Comparison of ENCODE assay signal across 12 mouse cellular contexts in the genomic region with DNA sequence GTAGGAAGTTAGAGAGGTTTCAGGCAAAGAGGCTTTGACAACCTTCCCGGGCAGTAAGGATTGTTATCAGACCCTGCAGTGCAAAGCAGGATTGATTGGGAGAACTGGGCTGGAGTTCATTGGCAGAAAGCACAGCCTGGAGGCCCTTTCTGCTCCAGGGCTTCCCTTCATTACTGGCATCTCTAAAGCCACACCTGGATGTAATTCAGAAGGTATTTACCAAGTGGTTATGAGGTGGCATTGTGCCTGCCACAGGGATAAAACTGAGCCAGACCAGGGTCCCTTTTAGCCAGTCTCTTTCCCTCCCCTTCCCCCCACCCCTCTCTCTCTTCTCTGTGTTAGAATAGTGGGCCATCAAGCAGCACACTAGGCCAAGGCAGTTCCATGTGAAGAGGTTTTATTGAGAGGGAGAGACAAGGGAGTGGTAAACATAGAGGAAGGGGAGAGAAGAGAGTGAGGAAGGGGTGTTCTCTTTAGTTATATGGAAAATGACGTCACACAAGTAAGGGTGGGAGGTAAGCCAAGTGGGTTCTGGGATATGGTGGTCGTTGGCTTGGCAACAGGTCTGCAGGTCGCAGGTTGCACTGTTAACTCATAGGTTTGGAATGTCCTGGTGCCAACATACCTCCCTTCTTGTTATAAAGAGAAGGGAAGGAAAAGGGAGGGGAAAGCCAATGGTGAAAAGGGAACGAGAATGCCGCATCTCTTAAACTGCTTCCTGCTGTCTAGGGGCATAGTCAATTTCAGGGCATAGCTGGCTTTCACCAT.
DNase-seq lines count a peak whose midpoint lies in the region; ATAC-seq and TF ChIP-seq lines count a peak whose summit lies in the region.
"Had no signal": no experiment of that assay in that cellular context is flagged by ENCODE, and none has a peak within 500 bp of the region (broad histone marks: within the 10 kb centered on the region; RNA-seq: fewer than 3 reads in every experiment).

No protein-coding gene starts in this region.

- no peaks in the 10 kb centered on the region for H3K27me3 ChIP-seq in hindbrain, embryonic 15.5 days
- H3K27me3 ChIP-seq in hindbrain, embryonic 11.5 days (ENCODE audit: control insufficient read depth, insufficient read depth, low read length), result no peaks in the 10 kb centered on the region
- H3K27me3 ChIP-seq in neural tube, embryonic 14.5 days (ENCODE audit: control insufficient read depth, insufficient read depth, low read length), result no peaks in the 10 kb centered on the region
- H3K27me3 ChIP-seq in neural tube, embryonic 15.5 days (replicated peaks), result no peaks in the 10 kb centered on the region
- H3K27me3 ChIP-seq in limb, embryonic 10.5 days (ENCODE audit: low read depth, poor library complexity, severe bottlenecking), result no peaks in the 10 kb centered on the region
- H3K27me3 ChIP-seq in stomach, postnatal 0 days (ENCODE audit: control insufficient read depth, insufficient read depth, low read length), result no peaks in the 10 kb centered on the region
- H3K27me3 ChIP-seq: CH12.LX had no signal

- no peak for TF ChIP-seq EP300 in stomach, postnatal 0 days (optimal IDR thresholded peaks at IDR 0.05)

- H3K27ac ChIP-seq in hindbrain, embryonic 15.5 days (replicated peaks), result 0 out of 2 replicates have a peak overlapping the region, but pooled peaks have one; percentile 22
- H3K27ac ChIP-seq in hindbrain, embryonic 11.5 days (ENCODE audit: low read depth, low read length), result no peak overlapping the region
- no peak overlapping the region for H3K27ac ChIP-seq in neural tube, embryonic 14.5 days (ENCODE audit: low read depth, low read length)
- H3K27ac ChIP-seq in neural tube, embryonic 15.5 days (replicated peaks), result no peak overlapping the region
- H3K27ac ChIP-seq in limb, embryonic 10.5 days, result peak overlapping the region; percentile 71
- peak overlapping the region; percentile 49; the same call in 1 of the 2 replicates for H3K27ac ChIP-seq in stomach, postnatal 0 days (replicated peaks)

- no peak for TF ChIP-seq CTCF in stomach, postnatal 0 days (IDR thresholded peaks at IDR 0.05; ENCODE audit: low read depth)

- H3K4me1 ChIP-seq in hindbrain, embryonic 15.5 days (replicated peaks), result peaks cover 9% of the 10 kb centered on the region
- H3K4me1 ChIP-seq in hindbrain, embryonic 11.5 days (replicated peaks; ENCODE audit: control insufficient read depth, insufficient read depth, low read length), result no peaks in the 10 kb centered on the region
- peaks cover 3% of the 10 kb centered on the region; the same call in 1 of the 2 replicates for H3K4me1 ChIP-seq in neural tube, embryonic 14.5 days (ENCODE audit: control insufficient read depth, insufficient read depth, low read length)
- H3K4me1 ChIP-seq in neural tube, embryonic 15.5 days, result peaks cover 13% of the 10 kb centered on the region
- peaks cover 26% of the 10 kb centered on the region for H3K4me1 ChIP-seq in limb, embryonic 10.5 days
- 0 out of 2 replicates have a peak, but pooled peaks cover 5% of the 10 kb centered on the region for H3K4me1 ChIP-seq in stomach, postnatal 0 days (replicated peaks; ENCODE audit: control insufficient read depth, insufficient read depth)

- no peak overlapping the region for H3K9ac ChIP-seq in hindbrain, embryonic 15.5 days
- no peak overlapping the region for H3K9ac ChIP-seq in hindbrain, embryonic 11.5 days (ENCODE audit: low read depth, low read length)
- H3K9ac ChIP-seq in neural tube, embryonic 14.5 days (replicated peaks; ENCODE audit: low read depth, low read length), result no peak overlapping the region
- no peak overlapping the region for H3K9ac ChIP-seq in neural tube, embryonic 15.5 days (replicated peaks)
- no peak overlapping the region for H3K9ac ChIP-seq in stomach, postnatal 0 days (ENCODE audit: low read length)

- no peaks in the 10 kb centered on the region for H3K36me3 ChIP-seq in hindbrain, embryonic 15.5 days
- H3K36me3 ChIP-seq in hindbrain, embryonic 11.5 days (ENCODE audit: control insufficient read depth, insufficient read depth, low read length), result no peaks in the 10 kb centered on the region
- H3K36me3 ChIP-seq in neural tube, embryonic 14.5 days (ENCODE audit: control insufficient read depth, insufficient read depth, low read length), result no peaks in the 10 kb centered on the region
- H3K36me3 ChIP-seq in neural tube, embryonic 15.5 days, result no peaks in the 10 kb centered on the region
- no peaks in the 10 kb centered on the region for H3K36me3 ChIP-seq in limb, embryonic 10.5 days
- no peaks in the 10 kb centered on the region for H3K36me3 ChIP-seq in stomach, postnatal 0 days (ENCODE audit: control insufficient read depth, insufficient read depth, low read length)

- H3K4me2 ChIP-seq in hindbrain, embryonic 15.5 days, result no peak overlapping the region
- H3K4me2 ChIP-seq in hindbrain, embryonic 11.5 days (replicated peaks; ENCODE audit: low read depth, low read length), result no peak overlapping the region
- no peak overlapping the region for H3K4me2 ChIP-seq in neural tube, embryonic 14.5 days (ENCODE audit: low read depth, low read length)
- H3K4me2 ChIP-seq in neural tube, embryonic 15.5 days, result no peak overlapping the region
- no peak overlapping the region for H3K4me2 ChIP-seq in stomach, postnatal 0 days (replicated peaks; ENCODE audit: low read depth)
- H3K4me2 ChIP-seq: liver, embryonic 11.5 days had no signal

- 60% methylated on average over 6 of the region's 6 CpGs for WGBS in hindbrain, embryonic 15.5 days
- 65% methylated on average over 6 of the region's 6 CpGs for WGBS in hindbrain, embryonic 11.5 days
- 57% methylated on average over 6 of the region's 6 CpGs for WGBS in neural tube, embryonic 14.5 days
- WGBS in neural tube, embryonic 15.5 days, result 58% methylated on average over 6 of the region's 6 CpGs
- 61% methylated on average over 6 of the region's 6 CpGs for WGBS in limb, embryonic 10.5 days
- 43% methylated on average over 6 of the region's 6 CpGs for WGBS in stomach, postnatal 0 days

- ATAC-seq in hindbrain, embryonic 15.5 days (ENCODE audit: low FRiP score, low read depth), result 0 out of 2 replicates have a peak, but pooled peaks have one; percentile 27
- ATAC-seq in hindbrain, embryonic 11.5 days (ENCODE audit: low FRiP score), result no peak
- 0 out of 2 replicates have a peak, but pooled peaks have one; percentile 19 for ATAC-seq in neural tube, embryonic 14.5 days (ENCODE audit: low read depth)
- no peak for ATAC-seq in neural tube, embryonic 15.5 days (ENCODE audit: low FRiP score)
- 0 out of 2 replicates have a peak, but pooled peaks have one; percentile 6 for ATAC-seq in stomach, postnatal 0 days (ENCODE audit: low FRiP score, low TSS enrichment)

- H3K9me3 ChIP-seq in hindbrain, embryonic 15.5 days, result no peaks in the 10 kb centered on the region
- H3K9me3 ChIP-seq in hindbrain, embryonic 11.5 days (ENCODE audit: control insufficient read depth, low read length), result no peaks in the 10 kb centered on the region
- no peaks in the 10 kb centered on the region for H3K9me3 ChIP-seq in neural tube, embryonic 14.5 days (ENCODE audit: control insufficient read depth, low read length)
- H3K9me3 ChIP-seq in neural tube, embryonic 15.5 days (replicated peaks), result no peaks in the 10 kb centered on the region
- no peaks in the 10 kb centered on the region for H3K9me3 ChIP-seq in limb, embryonic 10.5 days (replicated peaks)
- 0 out of 2 replicates have a peak, but pooled peaks cover 2% of the 10 kb centered on the region for H3K9me3 ChIP-seq in stomach, postnatal 0 days (ENCODE audit: control insufficient read depth, low read length)

- no peak overlapping the region for H3K4me3 ChIP-seq in hindbrain, embryonic 15.5 days
- no peak overlapping the region for H3K4me3 ChIP-seq in hindbrain, embryonic 11.5 days (ENCODE audit: low read depth, low read length)
- H3K4me3 ChIP-seq in neural tube, embryonic 14.5 days (ENCODE audit: low read depth, low read length), result no peak overlapping the region
- no peak overlapping the region for H3K4me3 ChIP-seq in neural tube, embryonic 15.5 days (replicated peaks)
- 0 out of 2 replicates have a peak overlapping the region, but pooled peaks have one; percentile 7 for H3K4me3 ChIP-seq in limb, embryonic 10.5 days
- H3K4me3 ChIP-seq in stomach, postnatal 0 days (ENCODE audit: low read depth, low read length), result no peak overlapping the region

- no peak for DNase-seq in hindbrain, embryonic 11.5 days (ENCODE audit: low spot score)
- DNase-seq in limb, embryonic 10.5 days (ENCODE audit: low spot score), result peak; percentile 35
- no peak for DNase-seq in stomach, postnatal 0 days (ENCODE audit: low spot score)
- no peak for DNase-seq in frontal cortex, postnatal 14 days (ENCODE audit: low spot score in 2 of 2)
- no peak for DNase-seq in adrenal gland, adult 8-10 months
- DNase-seq: cerebellum, postnatal 25 days; right cerebral cortex, adult 18-20 months had no signal

Comparison
In these comparisons a context has a peak if more than half of its experiments do, and no peak if none do; other contexts are left out.
1. ATAC-seq: peak in hindbrain, embryonic 15.5 days (single experiment), neural tube, embryonic 14.5 days (single experiment) and stomach, postnatal 0 days (single experiment); none in hindbrain, embryonic 11.5 days (single experiment) and neural tube, embryonic 15.5 days (single experiment).
2. H3K27ac ChIP-seq: peak in hindbrain, embryonic 15.5 days (single experiment), limb, embryonic 10.5 days (single experiment) and stomach, postnatal 0 days (single experiment); none in hindbrain, embryonic 11.5 days (single experiment), neural tube, embryonic 14.5 days (single experiment) and neural tube, embryonic 15.5 days (single experiment).